Mouse (Mus musculus): ENCODE measurements around the gene Prkn. TPM values are rescaled to one million over a fixed set of nuclear protein-coding genes. Genes with fewer than 3 reads are reported as not detected.

Gene Prkn
- total and polyA plus RNA-seq, 2 experiments from 2014 or later, result 9.0 to 9.4 TPM

GRCm38 (mm10) chr17:11829501-11829900 is 989.3 kb downstream of the Prkn start:
- no peak overlapping the region for H3K4me3 ChIP-seq (ENCODE audit: low read depth, low read length)
- H3K4me1 ChIP-seq (ENCODE audit: insufficient read depth, low read length), result 0 out of 2 replicates have a peak, but pooled peaks cover 3% of the 10 kb centered on the region
- no peaks in the 10 kb centered on the region for H3K36me3 ChIP-seq (ENCODE audit: insufficient read depth, low read length)
- H3K9ac ChIP-seq (replicated peaks; ENCODE audit: low read length, poor library complexity, severe bottlenecking), result no peak overlapping the region
- no peaks in the 10 kb centered on the region for H3K9me3 ChIP-seq (ENCODE audit: low read length)
- no peak for DNase-seq (ENCODE audit: low spot score)
- no peak for TF ChIP-seq CTCF (IDR thresholded peaks at IDR 0.05)
- H3K27me3 ChIP-seq (ENCODE audit: insufficient read depth, low read length), result no peaks in the 10 kb centered on the region
- no peak for ATAC-seq (ENCODE audit: low FRiP score)
- H3K27ac ChIP-seq (ENCODE audit: low read depth, low read length), result no peak overlapping the region
- no peak overlapping the region for H3K4me2 ChIP-seq (ENCODE audit: low read depth, low read length, poor library complexity, severe bottlenecking)
- 66% methylated on average over 3 of the region's 3 CpGs for WGBS

- Histone ChIP-seq H3K36me3 (ENCODE audit: insufficient read depth, low read length) (no peaks in the 10 kb centered on the region), H3K27me3 (ENCODE audit: insufficient read depth, low read length) (no peaks in the 10 kb centered on the region), H3K9me3 (ENCODE audit: low read length) (no peaks in the 10 kb centered on the region), H3K4me2 (ENCODE audit: low read depth, low read length, poor library complexity, severe bottlenecking) (no peak overlapping the region), H3K27ac (ENCODE audit: low read depth, low read length) (no peak overlapping the region), H3K9ac (replicated peaks; ENCODE audit: low read length, poor library complexity, severe bottlenecking) (no peak overlapping the region), H3K4me3 (ENCODE audit: low read depth, low read length) (no peak overlapping the region), H3K4me1 (ENCODE audit: insufficient read depth, low read length) (no peaks in the 10 kb centered on the region)
- 96% methylated on average over 3 of the region's 3 CpGs for WGBS
- ATAC-seq (ENCODE audit: low FRiP score) (no peak), DNase-seq (ENCODE audit: low spot score) (no peak)
- TF ChIP-seq CTCF (IDR thresholded peaks at IDR 0.05), result no peak
Observed at GRCm38 (mm10) chr17:11837121-11837520, 996.9 kb downstream of the Prkn start.

DNA sequence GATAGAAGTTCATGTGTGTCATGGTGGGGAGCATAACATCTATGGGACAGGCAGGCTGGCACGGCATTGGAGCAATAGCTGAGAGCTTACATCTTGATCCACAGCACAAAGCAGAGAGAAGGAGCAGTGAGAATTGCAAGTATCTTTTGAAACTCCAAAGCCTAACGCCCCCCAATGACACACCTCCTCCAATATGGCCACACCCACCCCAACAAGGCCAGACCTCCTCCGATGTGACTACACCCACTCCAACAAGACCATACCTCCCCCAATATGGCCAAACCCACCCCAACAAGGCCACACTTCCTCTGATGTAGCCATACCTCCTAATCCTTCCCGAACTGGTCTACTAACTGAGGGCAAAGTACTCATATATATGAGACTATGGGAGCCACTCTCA is 1004.3 kb downstream of the Prkn start:
- WGBS, result 93% methylated on average over 4 of the region's 4 CpGs
- ATAC-seq (ENCODE audit: low FRiP score), result no peak
- no peak overlapping the region for H3K9ac ChIP-seq (replicated peaks; ENCODE audit: low read length, poor library complexity, severe bottlenecking)
- no peaks in the 10 kb centered on the region for H3K9me3 ChIP-seq (ENCODE audit: low read length)
- no peak for TF ChIP-seq CTCF (IDR thresholded peaks at IDR 0.05)
- no peak overlapping the region for H3K4me2 ChIP-seq (ENCODE audit: low read depth, low read length, poor library complexity, severe bottlenecking)
- no peak overlapping the region for H3K4me3 ChIP-seq (ENCODE audit: low read depth, low read length)
- no peaks in the 10 kb centered on the region for H3K36me3 ChIP-seq (ENCODE audit: insufficient read depth, low read length)
- H3K27ac ChIP-seq (ENCODE audit: low read depth, low read length), result no peak overlapping the region
- no peaks in the 10 kb centered on the region for H3K27me3 ChIP-seq (ENCODE audit: insufficient read depth, low read length)
- H3K4me1 ChIP-seq (ENCODE audit: insufficient read depth, low read length), result no peaks in the 10 kb centered on the region
- DNase-seq (ENCODE audit: low spot score), result no peak

- Histone ChIP-seq H3K36me3 (ENCODE audit: insufficient read depth, low read length) (no peaks in the 10 kb centered on the region), H3K4me1 (ENCODE audit: insufficient read depth, low read length) (no peaks in the 10 kb centered on the region), H3K27me3 (ENCODE audit: insufficient read depth, low read length) (no peaks in the 10 kb centered on the region), H3K4me3 (ENCODE audit: low read depth, low read length) (no peak overlapping the region), H3K9ac (replicated peaks; ENCODE audit: low read length, poor library complexity, severe bottlenecking) (no peak overlapping the region), H3K27ac (ENCODE audit: low read depth, low read length) (no peak overlapping the region), H3K9me3 (ENCODE audit: low read length) (no peaks in the 10 kb centered on the region), H3K4me2 (ENCODE audit: low read depth, low read length, poor library complexity, severe bottlenecking) (no peak overlapping the region)
- no peak for ATAC-seq (ENCODE audit: low FRiP score)
- WGBS, result 87% methylated on average over 3 of the region's 3 CpGs
- no peak for TF ChIP-seq CTCF (IDR thresholded peaks at IDR 0.05)
- no peak for DNase-seq (ENCODE audit: low spot score)
Observed at GRCm38 (mm10) chr17:11844989-11845388, 1004.8 kb downstream of the Prkn start.

- ATAC-seq (ENCODE audit: low FRiP score) (no peak), DNase-seq (ENCODE audit: low spot score) (no peak)
- TF ChIP-seq CTCF (IDR thresholded peaks at IDR 0.05), result no peak
- Histone ChIP-seq H3K27ac (ENCODE audit: low read depth, low read length) (no peak overlapping the region), H3K9ac (replicated peaks; ENCODE audit: low read length, poor library complexity, severe bottlenecking) (no peak overlapping the region), H3K9me3 (ENCODE audit: low read length) (no peaks in the 10 kb centered on the region), H3K4me1 (ENCODE audit: insufficient read depth, low read length) (no peaks in the 10 kb centered on the region), H3K36me3 (ENCODE audit: insufficient read depth, low read length) (no peaks in the 10 kb centered on the region), H3K4me2 (ENCODE audit: low read depth, low read length, poor library complexity, severe bottlenecking) (no peak overlapping the region), H3K27me3 (ENCODE audit: insufficient read depth, low read length) (no peaks in the 10 kb centered on the region), H3K4me3 (ENCODE audit: low read depth, low read length) (no peak overlapping the region)
- 77% methylated on average over 2 of the region's 2 CpGs for WGBS
Observed at GRCm38 (mm10) chr17:11845506-11845905, 1005.3 kb downstream of the Prkn start.

GRCm38 (mm10) chr17:11854571-11854970 is 1014.4 kb downstream of the Prkn start:
- Histone ChIP-seq H3K9ac (replicated peaks; ENCODE audit: low read length, poor library complexity, severe bottlenecking) (no peak overlapping the region), H3K4me1 (ENCODE audit: insufficient read depth, low read length) (no peaks in the 10 kb centered on the region), H3K4me2 (ENCODE audit: low read depth, low read length, poor library complexity, severe bottlenecking) (no peak overlapping the region), H3K9me3 (ENCODE audit: low read length) (no peaks in the 10 kb centered on the region), H3K27me3 (ENCODE audit: insufficient read depth, low read length) (no peaks in the 10 kb centered on the region), H3K27ac (ENCODE audit: low read depth, low read length) (no peak overlapping the region), H3K4me3 (ENCODE audit: low read depth, low read length) (no peak overlapping the region), H3K36me3 (ENCODE audit: insufficient read depth, low read length) (no peaks in the 10 kb centered on the region)
- ATAC-seq (ENCODE audit: low FRiP score) (no peak), DNase-seq (ENCODE audit: low spot score) (no peak)
- no peak for TF ChIP-seq CTCF (IDR thresholded peaks at IDR 0.05)
- WGBS, result 79% methylated on average over 10 of the region's 10 CpGs
